Mouse (Mus musculus) heart, embryonic 10.5 days (tissue): ENCODE measurements around the gene Adam12. TPM values are rescaled to one million over a fixed set of nuclear protein-coding genes. Genes with fewer than 3 reads are reported as not detected.
A peak's percentile ranks its signal among the peaks of the same experiment; 100 is the strongest.

Experiments used
- DNase-seq: peaks from one replicate; pipeline ENCODE4 v3.0.0-alpha.2; 2017; ENCODE audit warnings: low spot score
- H3K27ac ChIP-seq: fragments of 300-500 bp; sonication (generic); 2 replicates; pipeline ENCODE4 v1.5.1; 2016; ENCODE audit warnings: mild to moderate bottlenecking
- H3K27me3 ChIP-seq: fragments of 300-500 bp; sonication (generic); 2 replicates; pipeline ENCODE4 v1.6.1; 2016; ENCODE audit warnings: mild to moderate bottlenecking; ENCODE audit not compliant: poor library complexity, insufficient read depth, severe bottlenecking
- H3K36me3 ChIP-seq: fragments of 300-500 bp; sonication (generic); 2 replicates; pipeline ENCODE4 v1.6.1; 2016; ENCODE audit warnings: mild to moderate bottlenecking, moderate library complexity
- H3K4me1 ChIP-seq: fragments of 300-500 bp; sonication (generic); 2 replicates; pipeline ENCODE4 v1.6.1; 2016; ENCODE audit warnings: mild to moderate bottlenecking
- H3K4me3 ChIP-seq: fragments of 300-500 bp; sonication (generic); 2 replicates; pipeline ENCODE4 v1.5.1; 2016; ENCODE audit warnings: mild to moderate bottlenecking, moderate library complexity
- H3K9me3 ChIP-seq: fragments of 300-500 bp; sonication (generic); 2 replicates; pipeline ENCODE4 v1.6.1; 2016; ENCODE audit warnings: mild to moderate bottlenecking, moderate library complexity
- WGBS: fragments of 180-500 bp; shearing (Covaris S2); methylation state at CpG from one replicate; pipeline ENCODE4 v1.1.7; 2016; 5-methylcytosine and 5-hydroxymethylcytosine counted together
- polyA plus RNA-seq: library from polyadenylated mRNA; unstranded; fragments of >200 nt; fragmentation: Nextera tagmentation; extraction: Ambion mirVana; gene quantifications from 2 replicates; pipeline ENCODE4 v1.2.1, GENCODE M21; 2016

Gene Adam12
- polyA plus RNA-seq, 1 experiment from 2014 or later, result 9.6 TPM

- 90% methylated on average over 8 of the region's 8 CpGs for WGBS
- peak; percentile 63 for DNase-seq
Measured at GRCm38 (mm10) chr7:133879761-133880160, 352.2 kb downstream of the Adam12 start.

GRCm38 (mm10) chr7:133876646-133877342 lies 355.2 kb downstream of the Adam12 start:
- Histone ChIP-seq H3K27ac (no peak overlapping the region), H3K4me1 (peaks cover 7% of the 10 kb centered on the region; the same call in 1 of the 2 replicates), H3K9me3 (no peaks in the 10 kb centered on the region), H3K36me3 (0 out of 2 replicates have a peak, but pooled peaks cover 5% of the 10 kb centered on the region), H3K27me3 (no peaks in the 10 kb centered on the region), H3K4me3 (no peak overlapping the region)
- DNase-seq, result peak; percentile 63
- 69% methylated on average over 17 of the region's 17 CpGs for WGBS

More at GRCm38 (mm10) chr7:133879761-133880160, 352.2 kb downstream of the Adam12 start:
- 0 out of 2 replicates have a peak, but pooled peaks cover 5% of the 10 kb centered on the region for H3K36me3 ChIP-seq
- peaks cover 7% of the 10 kb centered on the region; the same call in 1 of the 2 replicates for H3K4me1 ChIP-seq
- no peak overlapping the region for H3K27ac ChIP-seq
- no peaks in the 10 kb centered on the region for H3K9me3 ChIP-seq
- no peaks in the 10 kb centered on the region for H3K27me3 ChIP-seq
- H3K4me3 ChIP-seq, result no peak overlapping the region

GRCm38 (mm10) chr7:133876139-133876538 lies 355.8 kb downstream of the Adam12 start:
- Histone ChIP-seq H3K4me1 (peaks cover 7% of the 10 kb centered on the region; the same call in 1 of the 2 replicates), H3K27ac (no peak overlapping the region), H3K36me3 (0 out of 2 replicates have a peak, but pooled peaks cover 5% of the 10 kb centered on the region), H3K9me3 (no peaks in the 10 kb centered on the region), H3K4me3 (no peak overlapping the region), H3K27me3 (no peaks in the 10 kb centered on the region)
- WGBS, result 81% methylated on average over 3 of the region's 3 CpGs
- DNase-seq, result peak; percentile 57

GRCm38 (mm10) chr7:133872701-133873100 lies 359.2 kb downstream of the Adam12 start:
- Histone ChIP-seq H3K4me1 (peaks cover 4% of the 10 kb centered on the region; the same call in 1 of the 2 replicates), H3K36me3 (no peaks in the 10 kb centered on the region), H3K4me3 (no peak overlapping the region), H3K27ac (no peak overlapping the region), H3K9me3 (no peaks in the 10 kb centered on the region), H3K27me3 (peaks cover 5% of the 10 kb centered on the region; the same call in 1 of the 2 replicates)
- 79% methylated on average over 5 of the region's 5 CpGs for WGBS
- peak; percentile 27 for DNase-seq

- peaks cover 5% of the 10 kb centered on the region; the same call in 1 of the 2 replicates for H3K27me3 ChIP-seq
- H3K4me3 ChIP-seq, result no peak overlapping the region
- no peaks in the 10 kb centered on the region for H3K9me3 ChIP-seq
- H3K27ac ChIP-seq, result no peak overlapping the region
- H3K36me3 ChIP-seq, result no peaks in the 10 kb centered on the region
- 84% methylated on average over 4 of the region's 4 CpGs for WGBS
- DNase-seq, result no peak
- H3K4me1 ChIP-seq, result no peaks in the 10 kb centered on the region
Measured at GRCm38 (mm10) chr7:133870265-133870664, 361.7 kb downstream of the Adam12 start.

- H3K4me3 ChIP-seq, result no peak overlapping the region
- no peaks in the 10 kb centered on the region for H3K36me3 ChIP-seq
- DNase-seq, result no peak
- WGBS, result 92% methylated on average over 4 of the region's 4 CpGs
- no peak overlapping the region for H3K27ac ChIP-seq
- no peaks in the 10 kb centered on the region for H3K9me3 ChIP-seq
- H3K4me1 ChIP-seq, result 0 out of 2 replicates have a peak, but pooled peaks cover 4% of the 10 kb centered on the region
- H3K27me3 ChIP-seq, result no peaks in the 10 kb centered on the region
Measured at GRCm38 (mm10) chr7:133863684-133864083, 368.3 kb downstream of the Adam12 start.

- 57% methylated on average over 3 of the region's 3 CpGs for WGBS
- no peak for DNase-seq
Measured at GRCm38 (mm10) chr7:133863151-133863550, 368.8 kb downstream of the Adam12 start.

GRCm38 (mm10) chr7:133862723-133863122 lies 369.2 kb downstream of the Adam12 start:
- Histone ChIP-seq H3K27me3 (no peaks in the 10 kb centered on the region), H3K27ac (no peak overlapping the region), H3K36me3 (no peaks in the 10 kb centered on the region), H3K9me3 (no peaks in the 10 kb centered on the region), H3K4me1 (0 out of 2 replicates have a peak, but pooled peaks cover 4% of the 10 kb centered on the region), H3K4me3 (no peak overlapping the region)
- 84% methylated on average over 5 of the region's 5 CpGs for WGBS
- no peak for DNase-seq

More at GRCm38 (mm10) chr7:133863151-133863550, 368.8 kb downstream of the Adam12 start:
- Histone ChIP-seq H3K36me3 (no peaks in the 10 kb centered on the region), H3K4me3 (no peak overlapping the region), H3K27ac (no peak overlapping the region), H3K4me1 (0 out of 2 replicates have a peak, but pooled peaks cover 4% of the 10 kb centered on the region), H3K27me3 (no peaks in the 10 kb centered on the region), H3K9me3 (no peaks in the 10 kb centered on the region)

- 85% methylated on average over 6 of the region's 6 CpGs for WGBS
- no peaks in the 10 kb centered on the region for H3K36me3 ChIP-seq
- H3K27me3 ChIP-seq, result no peaks in the 10 kb centered on the region
- H3K4me3 ChIP-seq, result no peak overlapping the region
- 0 out of 2 replicates have a peak, but pooled peaks cover 4% of the 10 kb centered on the region for H3K4me1 ChIP-seq
- DNase-seq, result no peak
- H3K27ac ChIP-seq, result no peak overlapping the region
- no peaks in the 10 kb centered on the region for H3K9me3 ChIP-seq
Measured at GRCm38 (mm10) chr7:133862233-133862632, 369.7 kb downstream of the Adam12 start.

GRCm38 (mm10) chr7:133859548-133859947 lies 372.4 kb downstream of the Adam12 start:
- DNase-seq, result no peak
- no peaks in the 10 kb centered on the region for H3K27me3 ChIP-seq
- H3K9me3 ChIP-seq, result no peaks in the 10 kb centered on the region
- no peak overlapping the region for H3K4me3 ChIP-seq
- WGBS, result 78% methylated on average over 4 of the region's 4 CpGs
- no peaks in the 10 kb centered on the region for H3K36me3 ChIP-seq
- H3K27ac ChIP-seq, result no peak overlapping the region
- H3K4me1 ChIP-seq, result 0 out of 2 replicates have a peak, but pooled peaks cover 4% of the 10 kb centered on the region

- Histone ChIP-seq H3K27me3 (no peaks in the 10 kb centered on the region), H3K4me3 (no peak overlapping the region), H3K4me1 (peaks cover 7% of the 10 kb centered on the region; the same call in 1 of the 2 replicates), H3K9me3 (no peaks in the 10 kb centered on the region), H3K36me3 (no peaks in the 10 kb centered on the region), H3K27ac (no peak overlapping the region)
- DNase-seq, result no peak
- WGBS, result 86% methylated on average over 3 of the region's 3 CpGs
Measured at GRCm38 (mm10) chr7:133858506-133858905, 373.4 kb downstream of the Adam12 start.

- Histone ChIP-seq H3K4me3 (no peak overlapping the region), H3K4me1 (peaks cover 4% of the 10 kb centered on the region; the same call in 1 of the 2 replicates)
- WGBS, result 26% methylated on average over 3 of the region's 3 CpGs
Measured at GRCm38 (mm10) chr7:133856278-133856677, 375.7 kb downstream of the Adam12 start.

GRCm38 (mm10) chr7:133850735-133851134 lies 381.2 kb downstream of the Adam12 start:
- no peak overlapping the region for H3K27ac ChIP-seq
- H3K27me3 ChIP-seq, result no peaks in the 10 kb centered on the region
- no peak for DNase-seq
- H3K36me3 ChIP-seq, result no peaks in the 10 kb centered on the region
- H3K4me1 ChIP-seq, result peaks cover 18% of the 10 kb centered on the region; the same call in 1 of the 2 replicates
- H3K9me3 ChIP-seq, result no peaks in the 10 kb centered on the region
- H3K4me3 ChIP-seq, result no peak overlapping the region

More at GRCm38 (mm10) chr7:133856278-133856677, 375.7 kb downstream of the Adam12 start:
- no peaks in the 10 kb centered on the region for H3K36me3 ChIP-seq
- H3K27ac ChIP-seq, result no peak overlapping the region
- H3K9me3 ChIP-seq, result no peaks in the 10 kb centered on the region
- no peaks in the 10 kb centered on the region for H3K27me3 ChIP-seq
- DNase-seq, result peak; percentile 87
